ENCODE assay signal across 7 mouse cellular contexts in the genomic region with DNA sequence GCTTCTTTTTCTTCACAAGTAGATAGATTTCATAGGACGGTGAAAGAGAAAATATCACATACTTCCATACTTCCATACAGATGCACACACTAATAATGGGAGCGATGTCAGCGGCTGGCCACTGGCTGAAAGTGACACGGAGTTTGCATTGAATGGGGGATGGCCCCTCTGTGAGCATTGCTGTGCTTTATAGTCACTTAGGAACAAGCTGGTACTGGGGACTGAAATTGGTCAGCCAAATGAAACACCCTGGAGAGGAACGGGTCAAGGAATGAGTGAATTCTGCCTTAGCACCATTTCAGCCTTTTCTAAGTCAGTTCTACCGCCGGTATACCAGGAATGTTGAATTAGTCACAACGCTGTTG.
DNase-seq lines count a peak whose midpoint lies in the region; ATAC-seq and TF ChIP-seq lines count a peak whose summit lies in the region.

No protein-coding gene starts in this region.

- ATAC-seq in kidney, postnatal 0 days (replicated peaks; ENCODE audit: low FRiP score, low read depth), result no peak
- ATAC-seq in forebrain, embryonic 15.5 days (replicated peaks), result no peak
- 0 out of 2 replicates have a peak, but pooled peaks have one; percentile 15 for ATAC-seq in limb, embryonic 12.5 days (ENCODE audit: insufficient number of reproducible peaks, insufficient read depth, low FRiP score, low TSS enrichment, low read depth)
- no peak for ATAC-seq in erythroid progenitor cell, adult 5-6 weeks (replicated peaks; ENCODE audit: low FRiP score, poor library complexity, severe bottlenecking)

- DNase-seq in kidney, postnatal 0 days (ENCODE audit: low spot score), result no peak
- no peak for DNase-seq in kidney, adult 18-20 months
- DNase-seq in retina, embryonic 14.5 days (ENCODE audit: low spot score), result peak; percentile 53
- no peak for DNase-seq in layer of hippocampus, adult 11-12 months (ENCODE audit: low spot score)

- H3K9me3 ChIP-seq in kidney, postnatal 0 days (replicated peaks; ENCODE audit: low read length), result no peaks in the 10 kb centered on the region
- no peaks in the 10 kb centered on the region for H3K9me3 ChIP-seq in forebrain, embryonic 15.5 days
- no peaks in the 10 kb centered on the region for H3K9me3 ChIP-seq in limb, embryonic 12.5 days

- TF ChIP-seq CTCF in kidney, postnatal 0 days (IDR thresholded peaks at IDR 0.05; ENCODE audit: low read depth), result no peak

- H3K9ac ChIP-seq in kidney, postnatal 0 days (ENCODE audit: low read depth, low read length), result 0 out of 2 replicates have a peak overlapping the region, but pooled peaks have one; percentile 25
- peak overlapping the region; percentile 88; the same call in 1 of the 2 replicates for H3K9ac ChIP-seq in forebrain, embryonic 15.5 days (replicated peaks)
- H3K9ac ChIP-seq in limb, embryonic 12.5 days (replicated peaks), result no peak overlapping the region

- H3K4me1 ChIP-seq in kidney, postnatal 0 days (replicated peaks; ENCODE audit: insufficient read depth, low read length), result peaks cover 5% of the 10 kb centered on the region; the same call in 1 of the 2 replicates
- H3K4me1 ChIP-seq in forebrain, embryonic 15.5 days, result peaks cover 27% of the 10 kb centered on the region
- peaks cover 6% of the 10 kb centered on the region; the same call in 1 of the 2 replicates for H3K4me1 ChIP-seq in limb, embryonic 12.5 days (replicated peaks)

- H3K36me3 ChIP-seq in kidney, postnatal 0 days (ENCODE audit: insufficient read depth, low read length), result no peaks in the 10 kb centered on the region
- no peaks in the 10 kb centered on the region for H3K36me3 ChIP-seq in forebrain, embryonic 15.5 days
- H3K36me3 ChIP-seq in limb, embryonic 12.5 days, result no peaks in the 10 kb centered on the region

- H3K4me2 ChIP-seq in kidney, postnatal 0 days (ENCODE audit: low read length), result peak overlapping the region; percentile 95
- H3K4me2 ChIP-seq in forebrain, embryonic 15.5 days (replicated peaks), result peak overlapping the region; percentile 74
- peak overlapping the region; percentile 85 for H3K4me2 ChIP-seq in limb, embryonic 12.5 days

- no peaks in the 10 kb centered on the region for H3K27me3 ChIP-seq in kidney, postnatal 0 days (ENCODE audit: insufficient read depth, low read length)
- no peaks in the 10 kb centered on the region for H3K27me3 ChIP-seq in forebrain, embryonic 15.5 days
- no peaks in the 10 kb centered on the region for H3K27me3 ChIP-seq in limb, embryonic 12.5 days

- H3K4me3 ChIP-seq in kidney, postnatal 0 days (replicated peaks; ENCODE audit: low read depth, low read length), result peak overlapping the region; percentile 60
- peak overlapping the region; percentile 89 for H3K4me3 ChIP-seq in forebrain, embryonic 15.5 days
- H3K4me3 ChIP-seq in limb, embryonic 12.5 days (replicated peaks), result peak overlapping the region; percentile 61

- no peak overlapping the region for H3K27ac ChIP-seq in kidney, postnatal 0 days
- no peak overlapping the region for H3K27ac ChIP-seq in forebrain, embryonic 15.5 days (replicated peaks)
- H3K27ac ChIP-seq in limb, embryonic 12.5 days, result peak overlapping the region; percentile 91

- 38% methylated on average over 8 of the region's 8 CpGs for WGBS in kidney, postnatal 0 days
- 31% methylated on average over 8 of the region's 8 CpGs for WGBS in forebrain, embryonic 15.5 days
- 72% methylated on average over 8 of the region's 8 CpGs for WGBS in limb, embryonic 12.5 days
